Mouse (Mus musculus): Measurements from ENCODE around the gene Emp3. TPM values are rescaled to one million over a fixed set of nuclear protein-coding genes. Genes with fewer than 3 reads are reported as not detected.

The Emp3 gene
- polyA plus RNA-seq, 1 experiment: 139 TPM

GRCm38 (mm10) chr7:45870282-45871058 lies 50.7 kb downstream of the Emp3 start:
- DNase-seq (ENCODE audit: low read depth): no peak

- DNase-seq (ENCODE audit: low read depth): no peak
These were observed 51.4 kb downstream of the Emp3 start for GRCm38 (mm10) chr7:45869787-45870186.

GRCm38 (mm10) chr7:45869107-45869670 lies 52.0 kb downstream of the Emp3 start:
- DNase-seq (ENCODE audit: low read depth): no peak

Other genes with a start within 250 kb of the Emp3 start
- gene Ntn5, start 237.4 kb downstream of the Emp3 start, polyA plus RNA-seq (2012; rRNA removed): 0.85 and 2.7 TPM in 2 replicates
- gene Sec1, start 227.0 kb downstream of the Emp3 start, polyA plus RNA-seq (2012; rRNA removed): 1.7 and 2.8 TPM in 2 replicates
- 9.1 and 11.8 TPM in 2 replicates for gene Car11, start 221.6 kb downstream of the Emp3 start, polyA plus RNA-seq (2012; rRNA removed)
- 31.0 and 50.0 TPM in 2 replicates for gene Dbp, start 216.3 kb downstream of the Emp3 start, polyA plus RNA-seq (2012; rRNA removed)
- gene Rpl18, start 205.9 kb downstream of the Emp3 start, polyA plus RNA-seq (2012; rRNA removed): 1,223 and 1,429 TPM in 2 replicates
- gene Sphk2, start 203.4 kb downstream of the Emp3 start, polyA plus RNA-seq (2012; rRNA removed): 50.0 and 52.1 TPM in 2 replicates
- 2.6 and 2.7 TPM in 2 replicates for gene Fam83e, start 200.2 kb downstream of the Emp3 start, polyA plus RNA-seq (2012; rRNA removed)
- gene Spaca4, start 195.6 kb downstream of the Emp3 start, polyA plus RNA-seq (2012; rRNA removed): 0.93 and 1.3 TPM in 2 replicates
- 2.7 and 3.6 TPM in 2 replicates for gene Lmtk3, start 137.7 kb downstream of the Emp3 start, polyA plus RNA-seq (2012; rRNA removed)
- gene Sult2b1, start 136.7 kb downstream of the Emp3 start, polyA plus RNA-seq (2012; rRNA removed): 22.6 and 37.0 TPM in 2 replicates
- gene Cyth2, start 106.8 kb downstream of the Emp3 start, polyA plus RNA-seq (2012; rRNA removed): 51.1 and 56.9 TPM in 2 replicates
- gene Kcnj14, start 96.6 kb downstream of the Emp3 start, polyA plus RNA-seq (2012; rRNA removed): 1.4 and 15.1 TPM in 2 replicates
- 11.4 and 13.8 TPM in 2 replicates for gene Grwd1, start 90.5 kb downstream of the Emp3 start, polyA plus RNA-seq (2012; rRNA removed)
- gene Kdelr1, start 48.6 kb downstream of the Emp3 start, polyA plus RNA-seq (2012; rRNA removed): 336 and 353 TPM in 2 replicates
- 1.3 and 1.8 TPM in 2 replicates for gene Grin2d, start 43.0 kb downstream of the Emp3 start, polyA plus RNA-seq (2012; rRNA removed)
- 1.7 and 3.1 TPM in 2 replicates for gene Syngr4, start 24.7 kb downstream of the Emp3 start, polyA plus RNA-seq (2012; rRNA removed)
- 53.9 and 63.6 TPM in 2 replicates for gene Tmem143, start 24.5 kb downstream of the Emp3 start, polyA plus RNA-seq (2012; rRNA removed)
- 4.6 and 6.9 TPM in 2 replicates for gene Ccdc114, start 2.7 kb upstream of the Emp3 start, polyA plus RNA-seq (2012; rRNA removed)
- 0.14 and 0.38 TPM in 2 replicates for gene Abcc6, start 108.9 kb upstream of the Emp3 start, polyA plus RNA-seq (2012; rRNA removed)
- gene Nomo1, start 112.3 kb upstream of the Emp3 start, polyA plus RNA-seq (2012; rRNA removed): 53.8 and 59.7 TPM in 2 replicates
- 16.5 and 18.0 TPM in 2 replicates for gene Kcnj11, start 179.4 kb upstream of the Emp3 start, polyA plus RNA-seq (2012; rRNA removed)